Mouse (Mus musculus) neural tube, embryonic 13.5 days (tissue): ENCODE data around the gene Add2. TPM values are rescaled to one million over a fixed set of nuclear protein-coding genes. Genes with fewer than 3 reads are reported as not detected.

ENCODE experiments used
- ATAC-seq: fragments of 200-750 bp; cut with Nextera tagmentation; 2 replicates; pipeline ENCODE4 v1.8.0; 2017; ENCODE audit warnings: low read depth, mild to moderate bottlenecking, moderate TSS enrichment, moderate library complexity
- H3K27ac ChIP-seq: fragments of 300-500 bp; sonication (generic); replicated peaks from 2 replicates; pipeline ENCODE4 v1.5.1; 2015; ENCODE audit warnings: moderate library complexity, mild to moderate bottlenecking, inconsistent platforms
- H3K27me3 ChIP-seq: fragments of 300-500 bp; sonication (generic); 2 replicates; pipeline ENCODE4 v1.6.1; 2015; ENCODE audit warnings: mild to moderate bottlenecking, inconsistent platforms
- H3K36me3 ChIP-seq: fragments of 300-500 bp; sonication (generic); 2 replicates; pipeline ENCODE4 v1.6.1; 2015; ENCODE audit warnings: mild to moderate bottlenecking, inconsistent platforms
- H3K4me1 ChIP-seq: fragments of 300-500 bp; sonication (generic); replicated peaks from 2 replicates; pipeline ENCODE4 v1.6.1; 2015; ENCODE audit warnings: inconsistent platforms
- H3K4me2 ChIP-seq: fragments of 300-500 bp; sonication (generic); 2 replicates; pipeline ENCODE4 v1.6.1; 2015; ENCODE audit warnings: inconsistent platforms, mild to moderate bottlenecking, moderate library complexity
- H3K4me3 ChIP-seq: fragments of 300-500 bp; sonication (generic); 2 replicates; pipeline ENCODE4 v1.5.1; 2015; ENCODE audit warnings: mild to moderate bottlenecking, inconsistent platforms
- H3K9ac ChIP-seq: fragments of 300-500 bp; sonication (generic); 2 replicates; pipeline ENCODE4 v1.6.1; 2015; ENCODE audit warnings: moderate library complexity, mild to moderate bottlenecking, inconsistent platforms
- H3K9me3 ChIP-seq: fragments of 300-500 bp; sonication (generic); 2 replicates; pipeline ENCODE4 v1.6.1; 2016; ENCODE audit warnings: inconsistent platforms
- WGBS: fragments of 180-500 bp; shearing (Covaris S2); methylation state at CpG from one replicate; pipeline ENCODE4 v1.1.7; 2015; 5-methylcytosine and 5-hydroxymethylcytosine counted together
- polyA plus RNA-seq: library from polyadenylated mRNA; unstranded; fragments of >200 nt; fragmentation: Nextera tagmentation; extraction: Ambion mirVana; gene quantifications from 2 replicates; pipeline ENCODE4 v1.2.1, GENCODE M21; 2015

Add2 gene
- polyA plus RNA-seq, 1 experiment from 2014 or later: 148 TPM

GRCm38 (mm10) chr6:86094202-86094838, 65.8 kb downstream of the Add2 start:
- Histone ChIP-seq H3K4me2 (no peak overlapping the region), H3K9me3 (no peaks in the 10 kb centered on the region), H3K27ac (no peak overlapping the region), H3K27me3 (no peaks in the 10 kb centered on the region), H3K4me1 (peaks cover 9% of the 10 kb centered on the region; the same call in 1 of the 2 replicates), H3K9ac (no peak overlapping the region), H3K36me3 (peaks cover 61% of the 10 kb centered on the region), H3K4me3 (no peak overlapping the region)
- ATAC-seq: no peak
- 78% methylated on average over 9 of the region's 10 CpGs for whole genome bisulfite sequencing

GRCm38 (mm10) chr6:86095518-86095917, 67.0 kb downstream of the Add2 start:
- Histone ChIP-seq H3K27ac (no peak overlapping the region), H3K4me3 (no peak overlapping the region), H3K36me3 (peaks cover 65% of the 10 kb centered on the region), H3K27me3 (no peaks in the 10 kb centered on the region), H3K9ac (no peak overlapping the region), H3K4me2 (no peak overlapping the region), H3K9me3 (no peaks in the 10 kb centered on the region), H3K4me1 (peaks cover 9% of the 10 kb centered on the region; the same call in 1 of the 2 replicates)
- 87% methylated on average over 5 of the region's 5 CpGs for WGBS
- ATAC-seq: no peak

GRCm38 (mm10) chr6:86096733-86097132, 68.3 kb downstream of the Add2 start:
- Histone ChIP-seq H3K27ac (no peak overlapping the region), H3K4me2 (no peak overlapping the region), H3K36me3 (peaks cover 73% of the 10 kb centered on the region), H3K9me3 (no peaks in the 10 kb centered on the region), H3K4me3 (no peak overlapping the region), H3K27me3 (no peaks in the 10 kb centered on the region), H3K4me1 (peaks cover 9% of the 10 kb centered on the region; the same call in 1 of the 2 replicates), H3K9ac (no peak overlapping the region)
- no peak for ATAC-seq
- 93% methylated on average over 10 of the region's 10 CpGs for WGBS

- 90% methylated on average over 4 of the region's 4 CpGs for WGBS
- no peaks in the 10 kb centered on the region for H3K9me3 ChIP-seq
- no peak overlapping the region for H3K4me3 ChIP-seq
- H3K4me1 ChIP-seq: peaks cover 9% of the 10 kb centered on the region
- H3K27ac ChIP-seq: no peak overlapping the region
- H3K36me3 ChIP-seq: peaks cover 73% of the 10 kb centered on the region
- no peaks in the 10 kb centered on the region for H3K27me3 ChIP-seq
- no peak overlapping the region for H3K9ac ChIP-seq
- ATAC-seq: no peak
- H3K4me2 ChIP-seq: no peak overlapping the region
Observed at GRCm38 (mm10) chr6:86097155-86097554, 68.7 kb downstream of the Add2 start.

GRCm38 (mm10) chr6:86099003-86099402, 70.5 kb downstream of the Add2 start:
- Histone ChIP-seq H3K27ac (no peak overlapping the region), H3K9ac (no peak overlapping the region), H3K4me2 (no peak overlapping the region), H3K36me3 (peaks cover 72% of the 10 kb centered on the region), H3K27me3 (no peaks in the 10 kb centered on the region), H3K4me1 (peaks cover 22% of the 10 kb centered on the region), H3K9me3 (no peaks in the 10 kb centered on the region), H3K4me3 (no peak overlapping the region)
- no peak for ATAC-seq
- WGBS: 84% methylated on average over 4 of the region's 4 CpGs

- 77% methylated on average over 5 of the region's 5 CpGs for WGBS
- H3K27ac ChIP-seq: no peak overlapping the region
Observed at GRCm38 (mm10) chr6:86101451-86101850, 73.0 kb downstream of the Add2 start.

GRCm38 (mm10) chr6:86102874-86103273, 74.4 kb downstream of the Add2 start:
- peaks cover 21% of the 10 kb centered on the region for H3K4me1 ChIP-seq
- ATAC-seq: peak; percentile 55; the same call in 1 of the 2 replicates
- H3K9ac ChIP-seq: 0 out of 2 replicates have a peak overlapping the region, but pooled peaks have one; percentile 12
- no peaks in the 10 kb centered on the region for H3K9me3 ChIP-seq
- no peak overlapping the region for H3K4me2 ChIP-seq
- 72% methylated on average over 5 of the region's 5 CpGs for WGBS
- H3K4me3 ChIP-seq: no peak overlapping the region
- peaks cover 92% of the 10 kb centered on the region for H3K36me3 ChIP-seq
- peak overlapping the region; percentile 61 for H3K27ac ChIP-seq
- H3K27me3 ChIP-seq: no peaks in the 10 kb centered on the region

More at GRCm38 (mm10) chr6:86101451-86101850, 73.0 kb downstream of the Add2 start:
- Histone ChIP-seq H3K9ac (no peak overlapping the region), H3K4me2 (no peak overlapping the region), H3K9me3 (no peaks in the 10 kb centered on the region), H3K4me3 (no peak overlapping the region), H3K4me1 (peaks cover 22% of the 10 kb centered on the region), H3K36me3 (peaks cover 90% of the 10 kb centered on the region), H3K27me3 (no peaks in the 10 kb centered on the region)
- ATAC-seq: no peak

- H3K27ac ChIP-seq: peak overlapping the region; percentile 61; the same call in 1 of the 2 replicates
- H3K4me2 ChIP-seq: no peak overlapping the region
- no peak for ATAC-seq
- H3K27me3 ChIP-seq: no peaks in the 10 kb centered on the region
- no peaks in the 10 kb centered on the region for H3K9me3 ChIP-seq
- H3K9ac ChIP-seq: no peak overlapping the region
- H3K36me3 ChIP-seq: peaks cover 92% of the 10 kb centered on the region
- H3K4me3 ChIP-seq: no peak overlapping the region
- 85% methylated on average over 4 of the region's 4 CpGs for WGBS
- H3K4me1 ChIP-seq: peaks cover 14% of the 10 kb centered on the region
Observed at GRCm38 (mm10) chr6:86103614-86104013, 75.1 kb downstream of the Add2 start.

GRCm38 (mm10) chr6:86104719-86105118, 76.2 kb downstream of the Add2 start:
- Histone ChIP-seq H3K4me2 (no peak overlapping the region), H3K4me3 (no peak overlapping the region), H3K9ac (no peak overlapping the region), H3K4me1 (peaks cover 14% of the 10 kb centered on the region), H3K9me3 (no peaks in the 10 kb centered on the region), H3K27me3 (no peaks in the 10 kb centered on the region), H3K36me3 (peaks cover 94% of the 10 kb centered on the region), H3K27ac (no peak overlapping the region)
- 76% methylated on average over 4 of the region's 4 CpGs for WGBS
- ATAC-seq: no peak

- no peak for ATAC-seq
Observed at GRCm38 (mm10) chr6:86106045-86106444, 77.6 kb downstream of the Add2 start.

GRCm38 (mm10) chr6:86107101-86107500, 78.6 kb downstream of the Add2 start:
- Histone ChIP-seq H3K4me3 (no peak overlapping the region), H3K27me3 (no peaks in the 10 kb centered on the region), H3K4me2 (no peak overlapping the region), H3K4me1 (peaks cover 14% of the 10 kb centered on the region), H3K9ac (no peak overlapping the region), H3K36me3 (peaks cover 99% of the 10 kb centered on the region), H3K9me3 (no peaks in the 10 kb centered on the region), H3K27ac (no peak overlapping the region)
- no peak for ATAC-seq
- 96% methylated on average over 4 of the region's 4 CpGs for WGBS

More at GRCm38 (mm10) chr6:86106045-86106444, 77.6 kb downstream of the Add2 start:
- 89% methylated on average over 12 of the region's 12 CpGs for WGBS
- H3K9ac ChIP-seq: no peak overlapping the region
- no peaks in the 10 kb centered on the region for H3K9me3 ChIP-seq
- H3K4me2 ChIP-seq: no peak overlapping the region
- no peak overlapping the region for H3K4me3 ChIP-seq
- H3K27me3 ChIP-seq: no peaks in the 10 kb centered on the region
- peaks cover 14% of the 10 kb centered on the region for H3K4me1 ChIP-seq
- H3K27ac ChIP-seq: no peak overlapping the region
- peaks cover 99% of the 10 kb centered on the region for H3K36me3 ChIP-seq

GRCm38 (mm10) chr6:86115843-86116242, 87.4 kb downstream of the Add2 start:
- H3K4me2 ChIP-seq: no peak overlapping the region
- no peaks in the 10 kb centered on the region for H3K27me3 ChIP-seq
- no peak overlapping the region for H3K9ac ChIP-seq
- 91% methylated on average over 3 of the region's 3 CpGs for WGBS
- no peaks in the 10 kb centered on the region for H3K4me1 ChIP-seq
- H3K36me3 ChIP-seq: peaks cover 100% of the 10 kb centered on the region
- H3K9me3 ChIP-seq: no peaks in the 10 kb centered on the region
- no peak overlapping the region for H3K4me3 ChIP-seq
- no peak for ATAC-seq
- H3K27ac ChIP-seq: no peak overlapping the region

- Histone ChIP-seq H3K4me2 (no peak overlapping the region), H3K4me1 (0 out of 2 replicates have a peak, but pooled peaks cover under 1% of the 10 kb centered on the region), H3K9me3 (no peaks in the 10 kb centered on the region), H3K27me3 (no peaks in the 10 kb centered on the region), H3K36me3 (peaks cover 41% of the 10 kb centered on the region), H3K9ac (no peak overlapping the region), H3K27ac (no peak overlapping the region), H3K4me3 (no peak overlapping the region)
- no peak for ATAC-seq
- 91% methylated on average over 4 of the region's 4 CpGs for WGBS
Observed at GRCm38 (mm10) chr6:86123057-86123456, 94.6 kb downstream of the Add2 start.
